Mouse (Mus musculus): ENCODE measurements around the gene Cfi.

- no peak for TF ChIP-seq CTCF (IDR thresholded peaks at IDR 0.05; ENCODE audit: low read depth)
- no peak for TF ChIP-seq EP300 (IDR thresholded peaks at IDR 0.05; ENCODE audit: low read depth)
Observed at GRCm38 (mm10) chr3:129836051-129836697, 490 bp downstream of the Cfi start.

Measured in liver, postnatal 0 days (tissue).